Mouse (Mus musculus): Measurements from ENCODE around the gene Trappc4.

DNA sequence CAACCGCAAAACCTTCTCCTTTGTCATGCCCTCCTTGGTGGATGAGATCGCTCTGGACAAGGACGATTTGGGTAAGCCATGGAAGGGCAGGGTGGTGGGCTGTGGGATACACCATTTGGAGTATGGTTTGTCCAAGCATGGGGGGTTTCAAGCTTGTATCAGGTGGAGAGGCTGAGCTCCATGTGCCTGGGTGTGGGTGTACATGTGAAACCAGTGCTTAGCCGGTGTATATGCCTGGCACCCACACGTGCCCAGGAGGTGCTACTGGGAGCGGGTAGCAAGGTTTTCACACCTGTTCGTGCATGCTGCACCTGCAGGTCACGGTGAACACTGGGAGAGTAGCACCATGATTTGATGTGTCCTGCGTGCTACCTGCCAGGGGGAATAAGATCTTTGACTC lies 8.8 kb downstream of the Trappc4 start:
- TF ChIP-seq CTCF (IDR thresholded peaks at IDR 0.05): no peak
- TF ChIP-seq POLR2A (IDR thresholded peaks at IDR 0.05; ENCODE audit: insufficient read depth, low read depth, low read length): no peak
- TF ChIP-seq EP300 (IDR thresholded peaks at IDR 0.05; ENCODE audit: insufficient read depth, low read depth, low read length): no peak
